Mouse (Mus musculus) mesoderm, embryonic 11.5 days (tissue): ENCODE data around the gene Acacb.

Experiments used
- DNase-seq: peaks from one replicate; pipeline ENCODE4 v3.0.0-alpha.2; 2012; ENCODE audit warnings: low read depth, low spot score

The Acacb gene

DNA sequence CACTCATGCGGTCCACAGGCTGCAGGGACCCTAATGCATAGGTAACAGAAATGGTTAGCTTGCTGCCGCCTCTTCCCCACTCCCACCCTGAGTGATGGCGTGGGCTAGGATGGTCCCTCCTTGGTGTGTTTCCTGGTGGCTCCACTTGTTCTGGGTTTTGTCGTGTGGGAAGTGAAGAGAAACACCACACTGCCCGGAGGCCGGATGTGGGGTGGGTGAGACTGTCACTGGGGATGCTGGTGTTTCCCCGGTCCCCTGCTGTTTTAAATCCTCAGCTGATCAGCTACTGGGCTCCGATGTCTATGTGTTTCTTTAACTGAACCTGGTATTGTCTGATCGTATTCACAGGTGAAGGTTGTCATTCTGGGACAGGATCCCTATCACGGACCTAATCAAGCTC is 10.8 kb upstream of the Acacb start:
- DNase-seq, result no peak

DNA sequence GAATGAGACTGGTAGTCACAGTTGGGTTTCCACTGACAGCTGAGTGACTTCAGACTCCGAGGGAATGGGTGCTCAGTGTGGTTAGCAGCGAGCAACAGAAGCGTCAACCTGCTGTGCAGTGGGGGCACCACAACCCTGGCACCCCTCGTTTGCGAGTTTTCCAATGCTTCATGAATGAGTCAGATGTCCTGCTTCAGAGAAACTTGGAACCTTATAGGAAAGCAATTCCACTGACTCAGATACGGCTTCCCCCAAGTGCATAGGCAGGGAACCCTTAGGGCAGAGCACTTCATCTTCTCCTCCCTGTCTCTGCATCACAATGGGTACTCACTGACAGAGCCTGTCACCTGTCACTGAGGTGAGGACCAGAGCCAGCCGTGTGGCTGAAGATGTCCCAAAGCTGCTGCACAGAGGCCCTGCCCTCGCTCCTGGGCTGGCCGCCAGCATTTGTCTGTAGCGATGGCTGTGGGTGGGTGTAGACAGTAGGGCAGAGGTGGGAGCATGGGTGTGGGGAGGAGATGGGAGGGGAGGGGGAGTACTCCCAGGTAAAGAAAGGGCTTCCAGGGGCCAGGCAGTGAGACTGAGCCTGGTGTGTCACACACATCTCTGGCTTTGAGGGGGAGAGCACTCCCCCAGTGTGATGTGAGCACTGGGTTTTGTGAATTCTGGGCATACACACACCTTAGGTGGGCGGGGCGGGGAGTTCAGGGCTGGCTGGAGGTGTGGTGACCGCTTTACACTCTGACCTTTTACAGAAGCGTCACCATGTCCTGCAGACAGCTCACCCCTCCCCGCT is 8.7 kb upstream of the Acacb start:
- no peak for DNase-seq

DNA sequence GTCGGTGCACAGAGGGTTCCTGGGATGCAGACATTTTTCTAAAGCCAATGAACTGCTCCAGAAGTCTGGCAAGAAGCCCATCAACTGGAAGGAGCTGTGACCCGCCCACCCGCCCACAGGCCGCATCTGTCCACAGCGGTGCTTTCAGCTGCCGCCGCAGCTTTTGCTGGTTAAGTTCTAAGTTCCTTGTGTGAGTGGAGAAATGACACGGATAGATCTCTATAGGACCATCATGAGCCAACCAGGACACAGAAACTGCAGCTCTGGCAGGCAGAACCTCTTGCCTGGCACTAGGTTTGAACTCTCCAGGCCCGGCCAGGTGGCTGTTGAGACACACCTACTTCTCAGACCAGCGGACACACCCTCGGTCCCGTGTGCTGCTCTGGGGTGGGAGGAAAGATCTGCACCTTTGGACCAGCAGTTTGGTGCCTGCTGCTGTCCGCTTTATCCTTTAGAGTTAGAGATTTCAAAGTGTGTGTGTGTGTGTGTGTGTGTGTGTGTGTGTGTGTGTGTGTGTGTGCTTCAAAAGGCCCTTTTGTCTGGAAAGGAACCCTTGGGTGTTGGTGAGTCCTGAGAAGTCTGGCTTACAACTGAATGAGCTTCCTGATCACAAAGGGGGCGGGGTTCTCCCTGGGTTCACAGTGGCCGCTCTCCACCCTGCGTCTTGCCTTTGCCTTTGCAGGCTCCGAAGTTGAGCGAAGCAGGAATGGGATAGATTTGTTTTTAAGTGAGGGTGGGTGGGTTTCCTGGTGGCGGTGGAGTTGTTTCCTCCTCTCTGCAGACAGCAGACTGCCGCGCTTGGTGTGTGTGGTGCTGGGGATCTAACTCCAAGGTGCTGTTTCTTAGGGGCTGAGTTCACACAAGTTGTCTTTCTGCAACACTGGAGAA is 7.8 kb upstream of the Acacb start:
- DNase-seq, result no peak

DNA sequence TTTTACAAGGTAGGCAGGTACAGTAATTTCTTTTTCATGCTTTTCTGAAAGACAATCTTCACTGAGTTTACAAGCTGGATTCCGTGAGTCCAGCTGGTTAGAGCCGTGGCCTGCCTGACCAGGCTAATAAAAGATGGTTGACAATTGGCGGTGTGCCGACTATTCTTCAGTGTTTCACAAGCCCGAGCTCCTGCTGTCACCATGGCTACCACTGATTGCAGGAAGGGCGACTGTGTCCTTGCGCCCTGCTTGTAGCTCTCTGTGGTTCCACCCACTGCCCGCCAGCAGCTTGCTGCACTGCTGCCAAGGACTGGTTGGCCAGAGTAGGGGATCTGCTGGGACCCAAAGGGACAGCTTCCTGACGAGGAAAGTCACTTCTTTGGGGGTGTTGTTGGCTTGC is 7.2 kb upstream of the Acacb start:
- DNase-seq, result peak; percentile 32

DNA sequence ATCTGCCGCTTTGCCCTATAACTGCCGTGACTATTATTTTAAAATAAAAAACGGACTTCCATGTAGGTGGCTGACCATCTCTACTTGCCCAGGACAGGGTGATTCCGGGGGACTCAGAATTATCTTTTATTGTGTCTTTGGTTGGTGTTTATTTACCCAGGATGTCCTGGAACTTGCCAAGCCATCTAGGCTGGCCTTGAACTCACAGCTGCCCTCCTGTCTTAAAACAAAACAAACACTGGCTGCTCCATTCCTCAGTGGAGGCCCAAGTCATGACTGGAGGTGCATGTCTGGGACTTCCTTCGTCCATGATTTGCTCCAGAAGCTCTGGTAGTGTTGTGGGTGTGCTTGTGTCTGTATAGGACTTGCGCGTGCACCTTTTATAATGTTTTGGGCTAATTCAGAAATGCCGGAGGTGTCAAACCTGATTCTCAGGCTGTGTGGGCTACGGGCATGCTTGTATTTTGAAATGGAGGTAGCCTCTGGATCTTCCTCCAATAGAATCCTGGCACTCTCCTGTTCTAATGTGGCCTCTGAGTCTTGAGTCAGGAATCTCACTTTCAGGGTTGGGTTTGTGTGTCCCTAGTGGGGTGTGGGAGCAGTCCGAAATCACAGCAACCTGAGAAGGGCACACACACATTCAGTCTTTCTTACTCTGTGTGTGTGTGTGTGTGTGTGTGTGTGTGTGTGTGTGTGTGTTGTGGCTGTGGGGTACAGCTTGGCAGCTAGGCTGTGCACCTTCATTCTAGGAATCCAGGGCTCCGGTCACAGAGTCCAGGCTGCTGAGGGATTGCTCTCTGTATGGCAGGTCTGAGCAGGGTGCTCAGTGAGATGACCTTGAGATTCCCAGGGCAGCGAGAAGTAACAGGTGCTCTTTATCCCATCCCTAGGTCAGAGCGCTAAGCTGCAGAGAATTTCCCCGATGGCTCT is 973 bp downstream of the Acacb start:
- DNase-seq, result no peak

DNA sequence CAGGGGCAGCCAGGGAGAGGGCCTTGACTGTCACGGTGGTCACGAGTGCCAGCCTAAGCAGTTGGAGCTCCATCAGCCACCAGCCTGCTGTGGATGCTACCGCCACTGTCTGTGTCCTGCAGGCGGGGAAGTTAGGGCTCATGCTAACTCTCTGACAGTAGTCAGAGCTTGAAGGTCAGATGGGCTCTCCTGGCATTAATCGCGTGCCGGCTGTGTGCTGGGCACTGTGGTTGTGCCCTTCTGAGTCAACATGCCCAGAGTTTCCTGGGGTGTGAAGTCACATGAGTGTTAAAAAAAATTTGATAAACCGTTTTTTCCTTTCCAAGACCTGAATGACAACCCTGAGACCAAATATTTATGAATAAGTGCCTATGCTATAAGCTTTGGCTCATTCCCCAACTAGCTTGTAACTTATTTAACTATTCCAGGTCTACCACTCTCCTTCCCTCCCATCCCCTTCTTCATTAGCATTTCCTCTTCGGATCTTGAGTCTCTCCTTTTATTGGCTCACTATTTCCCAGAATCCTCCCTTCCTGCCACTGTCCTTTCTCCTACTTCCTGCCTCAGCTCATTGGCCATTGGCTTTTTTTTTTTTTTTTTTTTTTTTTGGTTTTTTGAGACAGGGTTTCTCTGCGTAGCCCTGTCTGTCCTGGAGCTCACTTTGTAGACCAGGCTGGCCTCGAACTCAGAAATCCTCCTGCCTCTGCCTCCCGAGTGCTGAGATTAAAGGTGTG is 6.2 kb downstream of the Acacb start:
- no peak for DNase-seq

DNA sequence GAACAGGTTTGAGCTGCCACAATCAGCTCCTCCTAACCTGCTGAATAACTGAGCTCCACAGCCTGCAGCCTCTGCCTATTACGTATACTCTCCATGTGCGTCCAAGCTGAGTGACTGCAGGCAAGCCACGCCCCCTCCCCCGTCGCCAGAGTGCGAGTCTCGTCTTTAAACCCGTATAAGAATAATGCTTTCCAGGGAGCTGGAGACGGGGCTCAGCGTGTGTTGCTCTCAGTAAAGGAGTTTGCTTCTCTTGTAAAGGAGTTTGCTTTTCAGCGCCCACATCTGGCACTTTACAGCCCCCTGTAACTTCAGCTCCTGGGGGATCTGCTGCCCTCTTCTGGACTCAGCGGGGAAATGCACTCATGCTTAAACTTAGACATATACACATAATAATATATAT is 7.2 kb downstream of the Acacb start:
- peak; percentile 63 for DNase-seq

DNA sequence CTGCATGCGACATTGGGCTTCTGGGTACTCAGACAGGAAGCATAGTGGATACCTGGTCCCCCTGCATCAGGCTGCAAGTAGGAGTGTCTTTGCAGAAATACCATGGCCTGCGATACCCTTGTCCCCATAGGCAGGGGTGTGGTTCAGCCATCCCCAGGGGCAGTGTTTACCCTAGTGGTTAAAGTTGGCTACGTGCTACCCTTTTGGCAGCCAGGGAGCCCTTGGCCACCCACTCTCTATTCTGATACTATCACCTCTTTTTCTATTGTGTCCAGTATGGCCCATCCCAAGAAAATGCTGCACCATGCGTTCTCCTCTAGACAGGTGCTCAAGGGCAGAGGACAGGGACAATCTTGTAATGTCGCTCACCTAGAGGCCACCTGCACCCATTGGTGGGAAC is 8.4 kb downstream of the Acacb start:
- DNase-seq, result no peak

DNA sequence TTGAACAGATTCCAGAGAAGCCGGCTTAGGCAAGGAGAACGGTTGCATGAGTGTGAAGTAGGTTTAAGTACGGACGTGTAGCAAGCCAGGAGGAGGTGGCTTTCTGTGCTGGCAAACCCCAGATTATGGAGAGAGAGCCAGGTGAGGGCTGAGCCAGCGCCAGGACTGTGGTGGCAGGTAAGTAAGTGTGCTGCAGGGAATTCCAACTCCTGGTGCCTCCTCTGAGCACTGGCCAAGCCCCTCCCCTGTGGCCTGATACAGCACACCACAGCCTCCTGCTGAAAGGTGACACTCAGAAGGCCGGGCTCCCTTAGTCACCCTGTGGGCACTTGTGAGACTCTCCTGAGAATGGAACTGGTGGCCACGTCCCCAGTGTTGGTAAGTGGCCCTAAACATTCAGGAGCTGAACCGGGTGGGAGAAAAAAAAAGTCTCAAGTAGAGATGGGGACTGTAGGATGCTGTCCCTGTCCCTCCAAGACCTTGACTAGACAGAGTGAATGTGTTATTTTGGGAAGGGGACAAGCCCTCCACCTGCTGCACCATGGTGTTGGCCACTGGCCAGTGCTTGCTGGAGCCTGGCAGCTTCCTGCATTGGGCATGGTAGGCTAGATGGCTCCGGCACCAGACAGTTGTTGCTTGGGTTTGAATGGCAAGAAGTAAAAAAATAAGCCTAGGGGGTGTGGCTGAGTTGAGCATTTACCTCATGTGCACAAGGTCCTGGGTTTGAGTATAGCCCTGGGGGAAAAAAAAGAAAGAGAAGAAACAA is 9.0 kb downstream of the Acacb start:
- DNase-seq, result no peak

DNA sequence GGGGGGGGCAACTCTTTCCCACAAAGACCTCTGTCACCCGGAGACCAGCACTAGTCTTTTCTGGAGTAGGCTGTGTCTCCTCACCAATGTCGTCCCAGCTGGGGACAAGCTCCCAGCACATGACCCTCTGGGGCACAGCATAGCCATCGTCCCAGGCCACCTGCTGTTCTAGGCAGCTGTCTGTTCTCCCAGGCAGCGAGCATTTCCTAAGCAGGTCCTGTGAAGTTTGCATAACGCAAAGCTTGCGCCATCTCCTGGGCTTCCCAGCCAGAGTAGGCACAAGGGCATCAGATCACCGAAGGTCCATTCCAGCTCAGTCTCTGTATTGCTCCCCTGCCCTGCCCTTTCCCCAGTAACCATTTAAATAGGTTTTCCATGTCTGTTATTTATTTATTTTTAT is 10.9 kb downstream of the Acacb start:
- no peak for DNase-seq

DNA sequence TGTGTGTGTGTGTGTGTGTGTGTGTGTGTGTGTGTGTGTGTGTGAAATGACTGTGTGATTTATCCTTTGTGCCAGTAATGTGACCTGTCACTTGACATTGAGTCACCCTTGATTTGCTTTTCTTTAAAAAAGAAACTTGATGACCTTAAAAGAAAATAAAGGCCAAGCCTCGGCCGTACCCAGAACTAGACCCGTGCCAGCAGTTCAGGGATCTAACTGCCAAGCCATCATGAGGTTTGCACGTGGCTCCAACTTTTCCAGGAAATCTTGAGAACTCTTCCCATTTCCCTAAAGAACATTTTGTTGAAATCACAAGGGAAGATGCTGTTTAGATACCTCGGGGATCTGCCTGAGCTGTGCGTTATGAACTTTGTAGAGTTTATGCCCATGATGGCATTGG is 15.1 kb downstream of the Acacb start:
- no peak for DNase-seq

DNA sequence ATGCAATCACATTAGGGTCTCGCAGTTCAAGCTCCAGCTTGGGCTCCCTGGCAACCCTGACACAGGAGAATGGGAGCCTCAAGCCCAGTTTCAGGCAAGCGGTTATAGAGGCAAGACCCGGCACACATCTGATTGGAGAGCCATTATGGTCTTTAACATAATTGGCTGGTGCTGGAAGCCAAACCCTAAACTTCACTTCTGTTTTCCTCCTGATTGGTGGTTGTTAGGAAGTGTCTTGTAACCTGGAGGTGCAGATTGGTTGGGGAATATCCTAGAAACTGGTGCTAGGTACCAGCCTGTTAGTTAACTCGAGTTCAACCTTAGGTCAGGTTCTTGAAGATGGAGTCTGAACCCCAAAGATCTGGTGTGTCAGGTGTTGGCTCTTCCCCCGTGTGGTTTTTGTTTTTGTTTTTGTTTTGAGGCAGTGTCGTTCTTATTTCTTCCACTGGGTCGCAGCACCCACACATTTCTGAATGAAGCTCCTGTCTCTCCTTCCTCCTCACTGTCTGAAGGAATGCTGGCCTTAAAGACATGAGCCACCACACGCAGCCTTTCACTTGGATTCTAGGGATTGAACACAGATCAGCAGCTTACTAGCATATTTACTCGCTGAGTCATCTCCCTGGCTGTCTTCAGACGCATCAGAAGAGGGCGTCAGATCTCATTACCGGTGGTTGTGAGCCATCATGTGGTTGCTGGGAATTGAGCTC is 15.9 kb downstream of the Acacb start:
- no peak for DNase-seq

DNA sequence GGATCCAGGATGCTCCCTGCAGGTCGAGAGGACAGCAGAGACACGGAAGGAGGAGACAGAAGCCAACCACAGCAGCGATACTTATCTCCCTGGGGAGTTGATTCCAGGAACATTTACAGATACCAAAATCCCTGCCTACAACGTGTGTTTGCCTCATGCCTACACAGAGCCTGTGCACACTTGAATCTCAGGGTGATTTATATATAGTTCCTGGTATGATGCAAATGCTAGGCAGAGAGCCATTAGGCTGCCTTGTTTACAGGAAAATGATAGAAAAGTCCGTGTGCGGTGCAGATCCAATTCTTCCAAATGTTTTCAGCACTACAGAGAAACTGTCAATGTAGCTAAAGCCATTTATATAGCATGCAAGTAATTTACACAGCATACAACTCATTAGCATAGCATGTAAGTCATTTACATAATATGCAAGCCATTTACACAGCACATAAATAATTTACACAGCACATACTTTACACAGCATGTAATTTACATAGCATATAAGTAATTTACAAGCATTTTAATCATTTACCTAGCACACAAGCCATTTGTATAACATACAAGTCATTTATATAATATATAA is 16.9 kb downstream of the Acacb start:
- DNase-seq, result no peak

DNA sequence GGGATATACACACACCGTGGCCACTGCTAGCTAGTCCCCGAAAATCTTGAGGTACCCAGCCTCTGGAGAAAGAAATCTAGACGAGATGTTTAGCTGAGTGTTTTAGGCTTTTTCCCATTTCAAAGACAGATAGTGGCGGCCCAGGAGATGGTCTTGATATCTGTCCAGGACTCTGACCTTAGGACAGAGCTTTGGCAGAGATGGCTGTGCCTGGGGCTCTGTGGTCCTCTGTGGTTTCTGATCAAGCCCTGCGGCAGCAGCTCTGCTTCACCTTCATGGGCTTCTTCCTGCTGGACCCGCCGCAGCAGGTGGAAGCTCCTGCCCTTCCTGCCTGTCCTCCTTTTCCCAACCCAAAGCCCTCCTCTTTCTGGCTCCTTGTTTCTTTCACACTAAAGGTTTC is 24.0 kb downstream of the Acacb start:
- DNase-seq, result no peak

DNA sequence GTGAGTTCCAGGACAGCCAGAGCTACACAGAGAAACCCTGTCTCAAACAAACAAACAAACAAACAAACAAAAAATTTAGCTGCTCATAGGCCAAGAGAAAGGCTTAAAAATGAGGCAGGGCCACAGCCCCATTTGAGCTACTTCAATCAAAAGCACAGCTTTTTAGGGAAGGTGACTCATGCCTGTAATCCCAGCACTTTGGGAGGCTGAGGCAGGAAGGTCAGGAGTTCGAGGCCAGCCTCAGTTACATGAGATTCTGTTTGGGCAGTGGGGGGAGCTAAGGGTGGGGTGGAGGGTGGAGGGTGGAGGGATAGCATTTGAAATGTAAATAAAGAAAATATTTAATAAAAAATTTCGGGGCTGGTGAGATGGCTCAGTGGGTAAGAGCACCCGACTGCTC is 26.6 kb downstream of the Acacb start:
- no peak for DNase-seq

DNA sequence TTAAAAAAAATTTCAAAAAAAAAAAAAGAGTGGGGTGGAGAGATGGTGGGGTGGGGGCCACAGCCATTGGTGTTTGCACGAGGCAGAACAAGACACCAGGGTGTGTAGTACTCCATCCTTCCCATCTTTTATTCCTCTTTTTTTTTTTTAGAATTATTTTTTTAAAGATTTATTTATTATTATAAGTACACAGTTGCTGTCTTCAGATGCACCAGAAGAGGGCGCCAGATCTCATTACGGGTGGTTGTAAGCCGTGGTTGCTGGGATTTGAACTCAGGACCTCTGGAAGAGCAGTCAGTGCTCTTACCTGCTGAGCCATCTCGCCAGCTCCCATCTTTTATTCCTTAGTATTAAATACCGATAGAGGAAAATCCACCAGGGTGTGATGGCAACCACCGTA is 27.1 kb downstream of the Acacb start:
- DNase-seq, result no peak

DNA sequence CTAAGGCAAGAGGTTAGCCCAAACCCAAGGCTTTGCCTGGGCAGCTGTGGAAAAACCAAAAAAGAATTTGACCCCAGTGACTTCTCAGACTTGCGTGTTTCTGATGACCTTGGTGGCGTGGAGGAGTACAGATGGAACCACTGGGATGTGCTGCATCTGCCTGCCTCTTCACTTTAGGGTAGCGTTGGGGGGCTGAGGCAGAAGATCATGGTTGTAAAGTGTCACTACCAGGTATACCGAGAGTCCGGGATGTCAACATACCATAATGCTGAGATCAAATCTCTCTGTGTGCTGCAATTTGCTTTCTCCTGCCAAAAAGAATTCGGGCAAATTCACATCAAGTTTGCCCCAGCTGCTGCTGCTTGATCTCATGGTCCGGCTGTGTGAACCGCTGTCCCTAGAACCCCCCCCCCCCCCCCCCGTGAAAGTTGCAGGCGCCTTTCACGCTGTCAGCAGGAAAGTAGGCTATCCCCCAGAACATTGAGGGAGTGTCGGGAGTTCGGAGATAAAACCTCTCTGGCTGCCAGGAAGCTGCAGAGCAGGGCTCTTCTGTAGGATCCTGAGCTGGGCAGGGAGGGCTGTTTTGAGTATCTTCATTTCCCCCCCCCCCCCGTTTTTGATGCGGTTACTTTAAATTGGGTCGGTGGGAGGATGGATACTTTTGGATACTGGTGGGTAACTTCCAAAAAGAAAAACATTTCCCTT is 27.7 kb downstream of the Acacb start:
- no peak for DNase-seq

DNA sequence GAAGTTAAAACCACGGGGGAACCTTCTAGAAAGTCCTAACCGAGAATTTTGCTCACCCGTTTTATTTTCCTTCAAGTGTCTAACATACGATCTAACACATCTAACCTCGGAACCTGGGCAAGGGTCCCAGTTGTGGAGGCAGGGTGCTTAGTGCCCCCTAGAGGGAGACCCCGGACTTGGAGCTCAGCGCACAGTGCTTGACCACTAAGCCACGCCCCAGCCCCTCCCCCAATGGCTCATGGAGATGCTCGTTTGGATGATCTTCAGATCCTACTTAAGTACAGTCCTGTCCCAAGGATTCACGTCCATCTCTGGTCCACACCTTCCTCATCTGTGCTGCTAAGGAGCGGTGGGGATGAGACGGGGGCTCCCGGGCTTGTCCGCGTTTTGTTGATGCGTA is 28.3 kb downstream of the Acacb start:
- peak; percentile 58 for DNase-seq
